Mouse (Mus musculus) liver, postnatal 0 days (tissue): ENCODE data around the gene Bcat2. TPM values are rescaled to one million over a fixed set of nuclear protein-coding genes. Genes with fewer than 3 reads are reported as not detected.
A peak's percentile ranks its signal among the peaks of the same experiment; 100 is the strongest.

ENCODE experiments used
- ATAC-seq: fragments of 200-750 bp; cut with Nextera tagmentation; 2 replicates; pipeline ENCODE4 v1.8.0; 2017; ENCODE audit warnings: mild to moderate bottlenecking, moderate library complexity
- DNase-seq: peaks from one replicate; pipeline ENCODE4 v3.0.0-alpha.2; 2016
- H3K27ac ChIP-seq: fragments of 300-500 bp; sonication (generic); 2 replicates; pipeline ENCODE4 v1.5.1; 2014; ENCODE audit warnings: antibody characterized with exemption, moderate library complexity, mild to moderate bottlenecking, low read depth
- H3K27me3 ChIP-seq: fragments of 300-500 bp; sonication (generic); 2 replicates; pipeline ENCODE4 v1.6.1; 2014; ENCODE audit warnings: low read length, control low read depth, mixed read lengths; ENCODE audit not compliant: insufficient read depth
- H3K36me3 ChIP-seq: fragments of 300-500 bp; sonication (generic); replicated peaks from 2 replicates; pipeline ENCODE4 v1.6.1; 2014; ENCODE audit warnings: mild to moderate bottlenecking, control low read depth, low read length, moderate library complexity, mixed read lengths; ENCODE audit not compliant: insufficient read depth
- H3K4me1 ChIP-seq: fragments of 300-500 bp; sonication (generic); 2 replicates; pipeline ENCODE4 v1.6.1; 2014; ENCODE audit warnings: antibody characterized with exemption, mild to moderate bottlenecking, control low read depth; ENCODE audit not compliant: insufficient read depth
- H3K4me2 ChIP-seq: fragments of 300-500 bp; sonication (generic); 2 replicates; pipeline ENCODE4 v1.6.1; 2014; ENCODE audit warnings: low read depth, mild to moderate bottlenecking, low read length, moderate library complexity, mixed read lengths
- H3K4me3 ChIP-seq: fragments of 300-500 bp; sonication (generic); 2 replicates; pipeline ENCODE4 v1.5.1; 2014; ENCODE audit warnings: low read depth, low read length
- H3K9ac ChIP-seq: fragments of 300-500 bp; sonication (generic); replicated peaks from 2 replicates; pipeline ENCODE4 v1.6.1; 2014; ENCODE audit warnings: mild to moderate bottlenecking, moderate library complexity
- H3K9me3 ChIP-seq: fragments of 300-500 bp; sonication (generic); 2 replicates; pipeline ENCODE4 v1.6.1; 2016; ENCODE audit warnings: mild to moderate bottlenecking, control low read depth, low read length, mixed read lengths
- CTCF ChIP-seq: sonication (generic); IDR thresholded peaks from 2 replicates; pipeline ENCODE4 v1.5.1; 2016; ENCODE audit warnings: antibody characterized with exemption, low read depth
- EP300 ChIP-seq: IDR thresholded peaks from 2 replicates; pipeline ENCODE4 v1.6.1; 2016; ENCODE audit warnings: antibody characterized with exemption, low read depth, mild to moderate bottlenecking
- WGBS: fragments of 180-500 bp; shearing (Covaris S2); extraction: QIAGEN DNeasy Blood & Tissue Kit; methylation state at CpG from one replicate; pipeline ENCODE4 v1.1.7; 2014; ENCODE audit not compliant: insufficient replicate concordance; 5-methylcytosine and 5-hydroxymethylcytosine counted together
- polyA plus RNA-seq: library from polyadenylated mRNA; unstranded; fragments of >200 nt; fragmentation: Nextera tagmentation; extraction: Ambion mirVana; gene quantifications from 2 replicates; pipeline ENCODE4 v1.2.1, GENCODE M21; 2015

The Bcat2 gene
- polyA plus RNA-seq, 1 experiment from 2014 or later = 32.3 TPM

DNA sequence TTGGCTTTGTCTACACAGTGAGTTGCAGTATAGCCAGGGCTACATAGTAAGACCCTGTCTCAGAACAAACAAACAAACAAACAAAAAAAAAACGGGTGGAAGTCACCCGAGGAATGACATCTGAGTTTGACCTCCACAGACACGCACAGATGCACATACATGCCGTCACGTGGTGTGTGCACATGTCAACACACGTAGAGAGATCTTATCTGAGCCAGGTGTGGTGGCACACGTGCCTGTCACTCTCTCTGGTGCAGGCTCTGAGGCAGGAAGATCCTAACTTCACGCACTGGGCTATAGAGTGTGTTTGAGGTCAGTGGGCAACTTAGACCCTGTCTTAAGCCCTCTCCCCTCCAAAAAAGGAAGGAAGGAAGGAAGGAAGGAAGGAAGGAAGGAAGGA lies 4.0 kb downstream of the Bcat2 start:
- 58% methylated on average over 8 of the region's 8 CpGs for WGBS
- no peak for TF ChIP-seq CTCF
- no peak for TF ChIP-seq EP300
- H3K4me3 ChIP-seq = peak overlapping the region; percentile 54
- H3K27ac ChIP-seq = peak overlapping the region; percentile 81
- H3K36me3 ChIP-seq = peaks cover 6% of the 10 kb centered on the region
- peak overlapping the region; percentile 55 for H3K4me2 ChIP-seq
- ATAC-seq (peak; percentile 43), DNase-seq (peak; percentile 56)
- H3K9ac ChIP-seq = peak overlapping the region; percentile 70
- H3K9me3 ChIP-seq = no peaks in the 10 kb centered on the region
- H3K4me1 ChIP-seq = peaks cover 36% of the 10 kb centered on the region
- H3K27me3 ChIP-seq = no peaks in the 10 kb centered on the region

DNA sequence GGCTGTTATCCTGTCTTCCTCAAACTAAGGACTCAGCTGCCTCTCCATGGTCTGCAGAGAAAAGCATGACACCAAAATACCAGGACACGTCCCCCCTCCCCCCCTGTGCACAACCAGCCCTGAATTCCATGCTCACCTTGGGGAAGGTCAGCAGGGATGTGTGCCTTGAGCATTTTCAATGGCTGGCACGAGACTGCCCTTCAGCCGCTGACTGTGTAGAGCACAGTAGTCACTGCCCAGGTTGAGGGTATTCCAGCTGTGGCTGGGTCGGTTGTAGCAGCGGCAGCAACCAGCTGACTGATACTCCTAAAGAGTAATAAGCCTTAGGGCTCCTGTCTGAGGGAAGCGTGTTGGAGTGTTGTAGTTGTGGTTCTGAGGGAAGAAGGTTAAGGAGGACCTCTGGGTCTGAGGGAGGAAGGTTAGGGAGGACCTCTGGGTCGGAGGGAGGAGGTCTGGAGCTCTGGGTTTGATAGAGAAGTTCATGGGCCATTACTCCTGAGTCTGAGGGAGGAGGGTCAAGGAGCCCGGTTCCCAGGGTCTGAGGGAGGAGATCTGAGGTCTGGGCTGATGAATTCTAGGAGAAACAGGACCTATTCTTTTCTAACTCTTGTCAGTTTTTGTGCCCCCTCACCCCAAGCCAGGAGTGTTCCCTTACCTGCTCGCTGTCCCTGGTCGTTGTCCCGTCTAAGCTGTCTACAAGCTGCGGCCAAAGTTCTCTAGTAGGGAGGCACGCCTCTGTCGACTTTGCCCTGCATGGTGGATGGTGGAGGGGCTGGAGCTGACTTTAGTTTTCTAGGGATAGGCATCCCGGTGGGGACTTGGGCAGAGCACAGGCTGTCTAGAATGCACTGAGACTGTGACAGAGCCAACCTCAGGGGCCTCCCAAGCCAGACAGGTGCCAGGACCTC lies 4.8 kb downstream of the Bcat2 start:
- peak; percentile 67 for DNase-seq
- peak; percentile 75 for ATAC-seq
- Histone ChIP-seq H3K9me3 (no peaks in the 10 kb centered on the region), H3K4me3 (peak overlapping the region; percentile 54), H3K36me3 (peaks cover 6% of the 10 kb centered on the region), H3K4me1 (peaks cover 30% of the 10 kb centered on the region), H3K9ac (peak overlapping the region; percentile 70), H3K4me2 (peak overlapping the region; percentile 55), H3K27ac (peak overlapping the region; percentile 81), H3K27me3 (no peaks in the 10 kb centered on the region)
- 61% methylated on average over 15 of the region's 15 CpGs for WGBS
- TF ChIP-seq EP300 = peak; percentile 54; the same call in 1 of the 2 replicates
- TF ChIP-seq CTCF = no peak

DNA sequence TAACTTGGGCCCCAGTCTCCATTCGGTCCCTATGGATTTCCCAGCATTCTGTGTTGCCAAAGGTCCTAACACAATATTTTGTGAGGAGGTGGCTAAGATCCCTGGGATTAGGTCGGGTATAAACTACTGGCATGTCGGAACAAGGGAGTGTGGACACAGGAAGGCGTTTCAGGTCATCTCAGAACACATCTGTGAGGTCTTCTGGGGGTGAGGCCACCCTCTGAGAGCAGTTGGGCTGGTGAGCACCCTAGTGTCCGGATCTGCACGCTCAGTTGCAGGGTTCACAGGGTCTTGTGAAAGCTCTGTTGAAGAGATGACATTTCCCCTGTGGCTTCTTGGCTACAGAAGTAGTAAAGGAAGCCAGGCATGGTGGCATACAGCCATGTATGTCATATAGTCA lies 16.0 kb downstream of the Bcat2 start:
- no peak for TF ChIP-seq EP300
- TF ChIP-seq CTCF = no peak
- Histone ChIP-seq H3K4me3 (no peak overlapping the region), H3K27me3 (no peaks in the 10 kb centered on the region), H3K36me3 (peaks cover 32% of the 10 kb centered on the region), H3K4me2 (no peak overlapping the region), H3K4me1 (0 out of 2 replicates have a peak, but pooled peaks cover 6% of the 10 kb centered on the region), H3K27ac (no peak overlapping the region), H3K9me3 (no peaks in the 10 kb centered on the region), H3K9ac (no peak overlapping the region)
- 85% methylated on average over 6 of the region's 6 CpGs for WGBS
- ATAC-seq (no peak), DNase-seq (peak; percentile 8)

DNA sequence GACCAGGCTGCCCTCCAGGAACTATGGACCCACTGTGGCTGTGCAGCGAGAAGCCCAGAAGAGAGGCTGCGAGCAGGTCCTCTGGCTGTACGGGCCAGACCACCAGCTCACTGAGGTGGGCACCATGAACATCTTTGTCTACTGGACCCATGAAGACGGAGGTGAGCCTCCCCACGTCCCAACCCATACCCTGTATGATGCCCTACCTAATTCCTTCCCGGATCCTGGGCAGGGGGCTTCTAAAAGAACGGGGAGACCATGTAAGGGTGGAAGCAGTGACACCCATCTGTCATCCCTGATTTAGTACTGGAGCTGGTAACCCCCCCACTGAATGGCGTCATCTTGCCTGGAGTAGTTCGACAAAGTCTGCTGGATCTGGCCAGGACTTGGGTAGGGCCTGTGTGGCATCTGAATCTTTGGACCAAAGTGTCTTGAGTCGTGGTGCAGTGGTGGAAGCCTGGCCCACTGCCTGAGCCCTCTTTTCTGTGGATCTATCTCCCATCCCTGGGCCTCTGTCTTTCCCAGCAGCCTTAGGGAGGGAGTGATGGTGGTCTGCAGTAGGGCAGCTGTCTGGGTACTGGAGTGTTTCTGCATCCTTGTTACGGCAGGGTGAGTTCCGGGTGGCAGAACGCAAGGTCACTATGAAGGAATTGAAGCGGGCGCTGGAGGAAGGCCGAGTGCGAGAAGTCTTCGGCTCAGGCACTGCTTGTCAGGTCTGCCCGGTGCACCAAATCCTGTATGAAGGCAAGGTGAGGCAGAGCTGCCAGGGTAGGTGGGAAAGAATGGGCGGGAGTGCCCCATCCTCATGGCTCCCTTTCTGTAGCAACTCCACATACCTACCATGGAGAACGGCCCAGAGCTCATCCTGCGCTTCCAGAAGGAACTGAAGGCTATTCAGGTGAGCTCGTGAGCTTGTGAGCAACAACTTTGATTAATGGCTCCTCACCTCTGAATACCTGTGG lies 18.0 kb downstream of the Bcat2 start:
- ATAC-seq = no peak
- TF ChIP-seq CTCF (no peak), EP300 (no peak)
- peak; percentile 9 for DNase-seq

DNA sequence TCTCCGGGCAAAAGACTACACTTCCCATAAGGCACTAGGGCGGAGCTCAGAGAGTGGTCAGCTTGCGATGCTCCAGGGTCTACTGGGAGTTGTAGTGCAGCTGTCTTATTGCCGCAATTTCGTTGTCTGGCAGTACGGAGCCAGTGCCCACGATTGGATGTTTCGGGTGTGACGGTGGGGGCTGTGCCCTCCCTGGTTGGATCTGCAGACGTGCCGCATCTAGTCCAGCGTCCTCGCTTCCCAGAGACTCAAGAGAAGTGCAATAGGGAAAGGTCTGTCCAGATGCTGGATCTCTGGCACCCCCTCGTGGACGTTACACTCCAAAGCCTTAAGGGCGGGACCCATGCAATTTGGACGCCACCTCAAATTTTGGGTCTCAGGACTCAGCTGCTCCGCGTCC lies 19.2 kb downstream of the Bcat2 start:
- peaks cover 27% of the 10 kb centered on the region for H3K36me3 ChIP-seq
- H3K9ac ChIP-seq = no peak overlapping the region
- no peaks in the 10 kb centered on the region for H3K27me3 ChIP-seq
- WGBS = 9% methylated on average over 19 of the region's 19 CpGs
- H3K27ac ChIP-seq = no peak overlapping the region
- no peaks in the 10 kb centered on the region for H3K9me3 ChIP-seq
- 0 out of 2 replicates have a peak, but pooled peaks cover 6% of the 10 kb centered on the region for H3K4me1 ChIP-seq
- TF ChIP-seq EP300 = no peak
- peak; percentile 97 for TF ChIP-seq CTCF
- peak overlapping the region; percentile 15 for H3K4me3 ChIP-seq
- ATAC-seq (peak; percentile 97), DNase-seq (peak; percentile 91)
- peak overlapping the region; percentile 53 for H3K4me2 ChIP-seq

More for the DNA sequence above, 18.0 kb downstream of the Bcat2 start:
- Histone ChIP-seq H3K4me3 (no peak overlapping the region), H3K9me3 (no peaks in the 10 kb centered on the region), H3K4me1 (0 out of 2 replicates have a peak, but pooled peaks cover 6% of the 10 kb centered on the region), H3K9ac (no peak overlapping the region), H3K27ac (no peak overlapping the region), H3K4me2 (no peak overlapping the region), H3K36me3 (peaks cover 28% of the 10 kb centered on the region), H3K27me3 (no peaks in the 10 kb centered on the region)
- 90% methylated on average over 23 of the region's 23 CpGs for WGBS
